Mouse (Mus musculus) thymus, adult 2 months (tissue): ENCODE results near the gene Kat6b.

ENCODE experiments used
- CTCF ChIP-seq: fragments of 200-500 bp; IDR thresholded peaks from 2 replicates; pipeline ENCODE4 v1.5.1; 2012; ENCODE audit warnings: mild to moderate bottlenecking, control low read depth, low read length, moderate library complexity, borderline replicate concordance; ENCODE audit not compliant: control insufficient read depth, poor library complexity, insufficient read depth; ENCODE audit errors: extremely low read depth
- POLR2A ChIP-seq: fragments of 200-500 bp; IDR thresholded peaks from 2 replicates; pipeline ENCODE4 v1.6.1; 2012; ENCODE audit warnings: mild to moderate bottlenecking, low read length, control low read depth, moderate library complexity; ENCODE audit not compliant: control insufficient read depth, poor library complexity, insufficient read depth; ENCODE audit errors: extremely low read depth

GRCm38 (mm10) chr14:21583868-21584267 lies 102.6 kb downstream of the Kat6b start:
- TF ChIP-seq CTCF (no peak), POLR2A (no peak)
